Mouse (Mus musculus) ES-Bruce4 (cell line): ENCODE measurements at regions not wholly inside any gene's neighbourhood (a gene's known extent, or its start where the extent isn't known, plus 50 kb on each side); places are given as distances from the start of the nearest gene placed in this dataset.

Source experiments
- H3K27ac ChIP-seq: 2 replicates; pipeline ENCODE4 v1.5.1; 2012; ENCODE audit warnings: low read length, inconsistent platforms; ENCODE audit not compliant: insufficient read depth
- H3K27me3 ChIP-seq: 2 replicates; pipeline ENCODE4 v1.6.1; 2012; ENCODE audit warnings: mild to moderate bottlenecking, low read length, inconsistent platforms; ENCODE audit not compliant: control insufficient read depth, poor library complexity, insufficient read depth, severe bottlenecking
- H3K36me3 ChIP-seq: 2 replicates; pipeline ENCODE4 v1.6.1; 2012; ENCODE audit warnings: inconsistent platforms, mild to moderate bottlenecking, low read length, moderate library complexity; ENCODE audit not compliant: control insufficient read depth, poor library complexity, insufficient read depth, severe bottlenecking
- H3K4me1 ChIP-seq: one replicate; pipeline ENCODE4 v1.8.1; 2011; ENCODE audit warnings: low read length; ENCODE audit not compliant: control insufficient read depth, insufficient read depth
- H3K4me3 ChIP-seq: 2 replicates; pipeline ENCODE4 v1.5.1; 2011; ENCODE audit warnings: low read depth, mild to moderate bottlenecking, low read length
- H3K9ac ChIP-seq: 2 replicates; pipeline ENCODE4 v1.6.1; 2012; ENCODE audit warnings: low read depth, mild to moderate bottlenecking, inconsistent platforms; ENCODE audit not compliant: poor library complexity, severe bottlenecking
- H3K9me3 ChIP-seq: replicated peaks from 2 replicates; pipeline ENCODE4 v1.6.1; 2012; ENCODE audit warnings: mild to moderate bottlenecking, low read length, inconsistent platforms; ENCODE audit not compliant: control insufficient read depth, poor library complexity, insufficient read depth, severe bottlenecking
- CTCF ChIP-seq: IDR thresholded peaks from one replicate; pipeline ENCODE4 v1.8.1; 2011; ENCODE audit warnings: low read depth, low read length
- EP300 ChIP-seq: IDR thresholded peaks from 2 replicates; pipeline ENCODE4 v1.6.1; 2011; ENCODE audit warnings: low read depth, low read length; ENCODE audit not compliant: insufficient read depth
- POLR2A ChIP-seq: IDR thresholded peaks from one replicate; pipeline ENCODE4 v1.8.1; 2011; ENCODE audit warnings: low read length; ENCODE audit not compliant: insufficient read depth

- Histone ChIP-seq H3K4me1 (no peaks in the 10 kb centered on the region), H3K36me3 (no peaks in the 10 kb centered on the region), H3K27me3 (no peaks in the 10 kb centered on the region), H3K9ac (no peak overlapping the region), H3K27ac (no peak overlapping the region), H3K9me3 (no peaks in the 10 kb centered on the region), H3K4me3 (no peak overlapping the region)
- TF ChIP-seq CTCF: no peak
- TF ChIP-seq POLR2A: no peak
- TF ChIP-seq EP300: no peak
These were observed 82.9 kb downstream of the Atp6v1g3 start for GRCm38 (mm10) chr1:138356407-138356806.

GRCm38 (mm10) chr1:138362684-138363472, 89.3 kb downstream of the Atp6v1g3 start:
- H3K9ac ChIP-seq: no peak overlapping the region
- no peak overlapping the region for H3K27ac ChIP-seq
- H3K4me3 ChIP-seq: no peak overlapping the region
- H3K27me3 ChIP-seq: no peaks in the 10 kb centered on the region
- no peaks in the 10 kb centered on the region for H3K9me3 ChIP-seq
- H3K36me3 ChIP-seq: no peaks in the 10 kb centered on the region
- no peak for TF ChIP-seq CTCF
- no peak for TF ChIP-seq EP300
- no peak for TF ChIP-seq POLR2A
- no peaks in the 10 kb centered on the region for H3K4me1 ChIP-seq

GRCm38 (mm10) chr1:138369953-138370482, 96.5 kb downstream of the Atp6v1g3 start:
- Histone ChIP-seq H3K9me3 (no peaks in the 10 kb centered on the region), H3K36me3 (no peaks in the 10 kb centered on the region), H3K9ac (no peak overlapping the region), H3K4me3 (no peak overlapping the region), H3K27me3 (no peaks in the 10 kb centered on the region), H3K27ac (no peak overlapping the region), H3K4me1 (no peaks in the 10 kb centered on the region)
- TF ChIP-seq POLR2A (no peak), CTCF (no peak), EP300 (no peak)

GRCm38 (mm10) chr1:138371474-138371873, 97.9 kb downstream of the Atp6v1g3 start:
- Histone ChIP-seq H3K9ac (no peak overlapping the region), H3K4me1 (no peaks in the 10 kb centered on the region), H3K36me3 (no peaks in the 10 kb centered on the region), H3K27me3 (no peaks in the 10 kb centered on the region), H3K9me3 (no peaks in the 10 kb centered on the region), H3K27ac (no peak overlapping the region), H3K4me3 (no peak overlapping the region)
- TF ChIP-seq EP300 (no peak), POLR2A (no peak), CTCF (no peak)

GRCm38 (mm10) chr1:138384146-138384545, 110.6 kb downstream of the Atp6v1g3 start:
- H3K27me3 ChIP-seq: no peaks in the 10 kb centered on the region
- no peaks in the 10 kb centered on the region for H3K9me3 ChIP-seq
- H3K4me3 ChIP-seq: no peak overlapping the region
- TF ChIP-seq POLR2A (no peak), CTCF (no peak), EP300 (no peak)
- no peak overlapping the region for H3K9ac ChIP-seq
- H3K36me3 ChIP-seq: no peaks in the 10 kb centered on the region
- H3K27ac ChIP-seq: no peak overlapping the region
- H3K4me1 ChIP-seq: no peaks in the 10 kb centered on the region

- H3K9me3 ChIP-seq: no peaks in the 10 kb centered on the region
- no peak overlapping the region for H3K9ac ChIP-seq
- no peaks in the 10 kb centered on the region for H3K27me3 ChIP-seq
- H3K36me3 ChIP-seq: no peaks in the 10 kb centered on the region
- no peak for TF ChIP-seq EP300
- no peak for TF ChIP-seq CTCF
- no peak for TF ChIP-seq POLR2A
- H3K27ac ChIP-seq: no peak overlapping the region
- 0 out of 2 replicates have a peak overlapping the region, but pooled peaks have one; percentile 12 for H3K4me3 ChIP-seq
- H3K4me1 ChIP-seq: no peaks in the 10 kb centered on the region
These were observed 111.8 kb downstream of the Atp6v1g3 start for GRCm38 (mm10) chr1:138385156-138385841.
